Mouse (Mus musculus): ENCODE measurements at regions not wholly inside any gene's neighbourhood (a gene's known extent, or its start where the extent isn't known, plus 50 kb on each side); places are given as distances from the start of the nearest gene placed in this dataset.
"Not testable (repeated sequence)": the region's sequence is repeated elsewhere in the genome, so short reads cannot be mapped to it uniquely, and the experiment has no call there.

DNA sequence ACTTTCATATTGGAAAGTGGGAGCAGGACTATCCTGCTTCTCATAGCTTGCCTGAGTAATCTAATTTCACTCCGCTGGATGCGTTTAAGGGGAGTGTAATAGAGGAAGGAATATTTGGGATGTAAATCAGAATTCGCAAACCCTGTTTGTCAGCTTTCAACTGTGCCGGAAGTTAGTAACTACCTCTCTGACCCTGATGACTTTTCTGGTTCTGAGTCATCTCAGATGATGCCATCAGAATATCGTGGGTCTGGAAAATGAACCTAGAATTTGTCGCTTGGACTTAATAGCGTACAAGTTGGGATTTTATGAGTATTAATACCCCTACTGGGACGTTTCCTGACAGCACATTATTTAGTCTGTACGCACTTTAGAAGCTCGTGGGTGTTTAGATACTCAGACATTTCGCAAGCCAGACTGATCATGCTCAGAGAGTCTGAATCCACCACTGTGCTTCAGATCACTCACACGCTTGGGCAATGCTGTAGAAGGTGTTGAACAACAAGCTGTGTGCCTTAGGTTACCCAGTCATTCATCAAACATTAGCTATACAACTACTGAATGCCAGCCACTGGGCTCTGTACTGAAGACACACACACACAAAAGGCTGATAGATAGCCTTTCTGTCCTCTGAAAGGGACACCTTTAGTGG is 131.1 kb downstream of the Phlda1 start:
- no peak for DNase-seq (ENCODE audit: extremely low spot score)

GRCm38 (mm10) chr10:111639866-111640265 is 133.8 kb downstream of the Phlda1 start:
- no peak for DNase-seq (ENCODE audit: extremely low spot score)

DNA sequence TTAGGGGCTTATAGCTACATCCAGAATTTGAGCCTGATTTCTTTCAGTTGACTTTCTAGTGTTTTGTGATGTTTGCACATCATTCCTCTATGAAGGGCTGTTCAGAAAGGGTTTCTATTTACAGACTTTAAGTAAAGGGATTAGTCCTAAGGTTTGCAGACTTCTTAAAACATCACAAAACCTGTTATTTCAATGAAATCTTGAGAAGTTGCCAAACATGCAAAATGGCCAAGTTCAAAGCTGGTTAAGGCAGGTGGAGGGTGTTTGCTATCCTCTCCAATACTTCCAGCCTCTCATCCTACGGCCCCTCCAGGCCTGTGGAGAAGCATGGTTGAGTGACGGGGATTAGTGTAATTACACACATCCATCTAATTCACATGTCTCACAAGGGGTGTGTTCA is 136.6 kb downstream of the Phlda1 start:
- no peak for DNase-seq (ENCODE audit: extremely low spot score)

DNA sequence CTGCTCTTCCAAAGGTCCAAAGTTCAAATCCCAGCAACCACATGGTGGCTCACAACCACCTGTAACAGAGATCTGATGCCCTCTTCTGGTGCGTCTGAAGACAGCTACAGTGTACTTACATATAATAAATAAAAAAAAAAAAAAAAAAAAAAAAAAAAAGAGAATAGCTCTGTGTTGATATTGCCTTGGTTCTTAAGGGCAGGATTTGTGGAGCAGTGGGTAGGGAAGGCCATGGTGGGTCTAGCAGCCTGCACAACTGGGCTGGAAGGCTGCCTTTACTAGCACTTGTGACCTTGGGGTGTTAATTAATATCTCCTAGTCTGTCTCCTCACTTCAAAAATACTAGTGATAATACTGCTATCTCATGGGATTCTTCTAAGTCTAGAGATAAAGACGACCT is 147.7 kb downstream of the Phlda1 start:
- DNase-seq (ENCODE audit: extremely low spot score), result not testable (repeated sequence)

DNA sequence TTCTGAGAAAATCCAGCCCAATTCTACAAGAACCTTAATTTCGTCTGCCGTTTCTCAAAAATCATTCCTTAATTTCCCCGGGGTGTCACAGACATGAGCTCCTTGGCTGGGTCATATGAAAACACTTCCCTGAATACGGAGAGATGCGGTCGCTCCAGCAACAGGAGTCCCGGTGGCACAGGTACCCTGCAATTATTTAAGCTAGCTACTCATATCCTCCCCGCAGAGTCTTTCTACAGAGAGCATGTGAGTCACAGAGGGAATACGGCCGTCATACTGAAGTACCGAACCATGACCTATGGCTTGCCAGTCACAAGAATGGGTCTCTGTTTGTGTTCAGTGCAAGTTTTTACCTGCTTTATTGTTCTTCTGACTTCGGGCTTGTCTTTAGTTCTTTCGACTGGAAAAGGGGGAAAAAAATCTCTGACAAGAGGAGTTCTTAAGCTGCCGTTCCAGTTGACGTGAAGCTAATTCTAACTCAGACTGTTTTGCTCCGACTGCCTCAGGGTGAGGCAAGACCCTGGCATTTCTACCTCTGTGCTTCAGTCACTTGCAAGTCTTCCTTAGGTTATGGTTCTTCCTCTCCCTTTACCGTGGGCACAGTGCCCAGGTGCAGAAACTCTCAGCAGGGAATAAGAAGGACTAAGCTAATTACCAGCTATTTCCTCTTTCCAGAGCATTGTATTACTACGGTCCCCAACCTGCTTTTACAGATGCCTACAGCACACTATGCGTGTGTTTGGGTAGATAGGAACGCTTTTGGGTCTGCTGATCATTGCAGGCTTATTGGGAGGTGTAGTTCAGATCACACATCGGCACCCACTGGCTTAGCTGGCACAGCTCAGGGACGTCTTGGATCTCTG is 148.5 kb downstream of the Phlda1 start:
- no peak for DNase-seq (ENCODE audit: extremely low spot score)

DNA sequence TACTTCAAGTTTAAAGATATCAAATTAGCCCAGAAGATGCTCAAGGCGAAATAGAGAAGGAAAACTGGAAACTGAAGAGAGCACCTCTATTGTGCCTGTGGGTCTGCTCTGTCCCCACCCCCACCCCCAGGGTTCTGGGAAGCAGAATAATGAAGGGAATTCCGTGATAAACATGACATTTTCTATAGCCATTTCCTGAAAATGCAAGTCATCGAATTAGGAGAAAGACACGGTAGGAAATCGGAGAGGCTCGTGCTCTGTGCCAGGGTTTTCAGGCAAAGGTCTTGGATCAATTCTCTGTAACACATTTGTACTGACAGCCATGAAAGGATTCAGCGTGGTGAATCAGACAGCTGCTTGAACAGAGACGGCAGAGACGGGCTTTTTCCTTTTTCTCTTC is 152.7 kb downstream of the Phlda1 start:
- no peak for DNase-seq (ENCODE audit: extremely low spot score)

DNA sequence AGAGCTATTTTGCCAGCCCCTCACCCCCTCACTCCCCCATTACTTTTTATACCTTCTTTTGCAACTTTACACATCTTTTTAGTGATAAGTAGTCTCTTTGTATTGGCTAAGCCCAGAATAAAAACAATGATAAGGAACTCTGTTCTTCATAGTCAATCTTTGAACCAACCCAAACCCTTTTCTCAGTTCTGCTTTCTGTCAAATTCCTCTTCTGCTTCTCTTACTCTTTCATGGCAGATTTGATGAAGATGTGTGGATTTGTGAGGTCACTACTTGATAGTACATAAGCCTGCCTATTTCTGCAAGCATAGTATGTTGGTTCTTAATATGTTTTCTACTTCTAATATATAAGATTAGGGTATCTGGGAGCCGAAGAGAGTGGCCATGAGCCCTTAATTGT is 156.6 kb downstream of the Phlda1 start:
- DNase-seq (ENCODE audit: extremely low spot score), result no peak

DNA sequence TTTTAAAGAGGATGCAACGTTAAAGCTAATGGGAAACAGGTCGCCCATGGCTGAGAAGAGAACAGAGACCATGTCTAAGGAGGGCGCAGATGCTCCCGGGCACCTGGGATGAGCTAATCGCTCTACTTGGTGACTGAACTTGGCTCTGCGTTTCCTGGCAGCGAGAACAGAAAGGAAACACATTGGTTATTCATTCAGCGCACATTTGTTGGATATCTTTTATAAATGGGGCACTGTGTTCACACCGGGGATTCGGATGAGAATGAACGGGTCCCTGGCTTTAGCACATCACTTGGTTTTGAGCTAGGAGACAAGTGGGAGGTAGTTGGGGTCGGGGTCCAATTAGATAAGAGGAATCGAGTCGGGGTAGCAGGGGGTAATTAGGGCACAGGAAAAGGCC is 159.7 kb downstream of the Phlda1 start:
- DNase-seq (ENCODE audit: extremely low spot score), result no peak

- no peak for DNase-seq (ENCODE audit: extremely low spot score)
These were observed 160.9 kb downstream of the Phlda1 start for GRCm38 (mm10) chr10:111666963-111667362.

DNA sequence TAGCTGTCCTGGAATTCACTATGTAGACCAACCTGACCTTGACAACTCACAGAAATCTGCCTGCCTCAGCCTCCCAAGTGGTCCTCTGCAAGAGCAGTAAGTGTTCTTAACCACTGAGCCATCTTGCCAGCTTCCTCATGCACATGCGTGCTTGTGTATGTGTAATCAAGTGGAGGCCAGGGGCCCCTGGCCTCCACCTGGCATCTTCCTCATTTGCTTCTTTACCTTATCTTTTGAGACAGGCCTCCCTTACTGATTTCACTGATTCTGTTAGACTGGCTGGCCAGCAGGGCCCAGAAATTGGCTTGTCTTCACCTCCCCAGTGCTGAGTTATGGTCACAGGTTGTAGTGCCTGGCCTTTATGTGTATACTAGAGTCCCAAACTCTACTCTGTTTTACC is 162.6 kb downstream of the Phlda1 start:
- DNase-seq (ENCODE audit: extremely low spot score), result no peak

- peak; percentile 38 for DNase-seq (ENCODE audit: extremely low spot score)
These were observed 163.6 kb downstream of the Phlda1 start for GRCm38 (mm10) chr10:111669658-111670057.

GRCm38 (mm10) chr10:111670666-111671065 is 164.6 kb downstream of the Phlda1 start:
- DNase-seq (ENCODE audit: extremely low spot score), result no peak

GRCm38 (mm10) chr10:111672454-111673316 is 166.6 kb downstream of the Phlda1 start:
- DNase-seq (ENCODE audit: extremely low spot score), result peak; percentile 61

DNA sequence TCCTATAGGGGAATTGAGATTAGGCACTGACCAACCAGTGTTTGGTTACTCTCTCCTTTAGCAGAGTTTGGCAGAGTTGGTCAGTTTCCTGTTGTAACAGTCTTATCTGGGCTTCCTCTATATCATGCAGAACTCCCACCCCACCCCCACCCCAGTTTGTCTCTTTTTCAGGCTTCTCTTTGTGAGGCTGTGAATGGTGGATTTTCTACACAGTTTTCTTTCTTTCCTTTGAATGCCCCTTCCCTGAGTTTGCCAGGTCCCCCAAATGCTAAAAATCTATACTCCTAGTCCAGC is 167.2 kb downstream of the Phlda1 start:
- no peak for DNase-seq (ENCODE audit: extremely low spot score)

DNA sequence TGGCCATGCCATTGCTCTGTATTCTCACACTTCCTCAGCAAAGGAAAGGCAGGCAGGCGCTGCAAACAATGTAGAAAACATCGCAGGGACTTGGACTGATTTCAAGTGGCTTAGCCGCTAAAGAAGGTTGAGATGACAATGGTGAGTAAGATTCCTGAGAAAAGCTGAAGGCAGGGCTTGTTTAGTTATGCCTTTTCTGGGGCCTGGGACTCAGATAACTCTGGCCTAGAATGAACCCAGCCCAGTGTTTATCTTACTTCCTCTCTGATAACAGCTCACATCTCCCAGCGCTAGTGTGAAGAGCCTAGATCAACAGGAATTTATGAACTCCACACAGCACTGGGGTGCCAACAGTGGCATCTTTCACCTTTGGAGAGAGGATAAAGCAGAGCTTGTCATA is 170.2 kb downstream of the Phlda1 start:
- no peak for DNase-seq (ENCODE audit: extremely low spot score)

- no peak for DNase-seq (ENCODE audit: extremely low spot score)
These were observed 174.8 kb downstream of the Phlda1 start for GRCm38 (mm10) chr10:111680919-111681318.

- DNase-seq (ENCODE audit: extremely low spot score), result no peak
These were observed 178.6 kb downstream of the Phlda1 start for GRCm38 (mm10) chr10:111684409-111685346.

DNA sequence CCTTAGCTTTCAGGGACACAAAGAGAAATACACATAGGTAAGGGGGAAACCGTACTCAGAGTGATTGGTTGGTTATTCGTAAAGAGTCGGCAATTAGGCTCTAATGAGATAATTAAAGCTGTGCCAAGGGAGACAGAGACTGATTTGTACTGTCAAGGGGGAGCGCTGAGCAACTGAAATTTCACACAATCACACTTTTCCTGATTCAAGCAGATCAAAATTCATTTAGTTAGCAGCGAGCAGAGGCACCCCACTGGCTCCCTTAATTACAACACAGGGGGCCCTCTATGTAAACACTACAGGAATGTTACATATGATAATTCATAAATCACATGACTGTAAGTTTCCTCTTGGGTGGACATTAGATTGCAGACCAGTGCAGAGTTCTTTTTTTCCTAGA is 180.5 kb downstream of the Phlda1 start:
- no peak for DNase-seq (ENCODE audit: extremely low spot score)

- no peak for DNase-seq (ENCODE audit: extremely low spot score)
These were observed 183.5 kb downstream of the Phlda1 start for GRCm38 (mm10) chr10:111689587-111689986.

DNA sequence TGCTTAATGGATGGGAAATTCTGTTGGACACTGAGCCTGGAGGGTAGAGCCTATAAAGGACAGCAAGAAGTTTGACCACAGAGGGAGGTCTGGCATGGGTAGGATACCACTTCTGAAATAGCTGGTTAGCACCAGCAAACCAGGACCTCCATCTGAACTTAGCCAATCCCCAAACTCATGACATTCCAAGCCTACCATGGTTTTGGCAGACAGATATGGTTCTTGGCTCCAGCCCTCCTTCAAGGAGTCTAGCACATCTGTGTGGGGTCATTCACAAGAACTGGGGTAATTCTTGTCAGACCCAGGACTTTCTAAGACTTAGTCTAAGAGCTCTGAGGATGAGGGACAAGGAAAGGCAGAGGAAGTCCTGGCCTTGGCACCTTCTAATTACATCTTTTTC is 187.7 kb downstream of the Phlda1 start:
- no peak for DNase-seq (ENCODE audit: extremely low spot score)
